Comparison of ENCODE assay signal across 1 mouse cellular context in the genomic region with DNA sequence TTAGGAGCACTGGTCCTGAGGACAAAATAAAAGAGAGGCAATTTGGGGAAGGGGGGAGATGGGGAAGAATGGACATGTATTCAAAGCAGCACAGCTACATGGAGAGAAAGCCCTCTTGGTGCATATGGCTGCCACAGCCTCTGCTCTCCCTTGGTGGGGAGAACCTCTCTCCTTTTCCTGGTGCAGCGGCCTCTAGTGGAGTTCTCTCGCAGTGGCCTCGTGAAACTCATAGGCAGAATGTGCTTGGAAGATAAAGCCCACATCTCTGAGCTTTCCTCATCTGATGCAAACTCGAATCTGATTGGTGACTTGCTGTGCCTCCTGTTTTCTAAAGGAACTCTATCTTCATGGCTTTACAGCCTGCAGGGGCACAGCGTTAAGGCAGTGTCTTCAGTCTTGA.
TF ChIP-seq lines count a peak whose summit lies in the region.

No protein-coding gene starts in this region.

TF ChIP-seq in CH12.LX, 34 proteins besides CTCF, POLR2A, EP300 and RAD21 (continued from another document):
- TF ChIP-seq ZKSCAN1 (IDR thresholded peaks at IDR 0.05; ENCODE audit: borderline replicate concordance, low read depth, low read length) = no peak
- no peak for TF ChIP-seq MAFK (IDR thresholded peaks at IDR 0.05; ENCODE audit: insufficient replicate concordance, low read length)
- TF ChIP-seq CHD2 (IDR thresholded peaks at IDR 0.05; ENCODE audit: low read length) = no peak
- no peak for TF ChIP-seq USF2 (conservative IDR thresholded peaks at IDR 0.05; ENCODE audit: low read depth, low read length)
- no peak for TF ChIP-seq KAT2A (IDR thresholded peaks at IDR 0.05; ENCODE audit: insufficient replicate concordance, low read length)
- no peak for TF ChIP-seq ZMIZ1 (IDR thresholded peaks at IDR 0.05; ENCODE audit: low read depth, low read length)
- peak; percentile 28; the same call in 1 of the 2 replicates for TF ChIP-seq IRF4 (IDR thresholded peaks at IDR 0.05; ENCODE audit: low read depth, low read length)
- no peak for TF ChIP-seq PAX5 (IDR thresholded peaks at IDR 0.05; ENCODE audit: low read length)
